Comparison of ENCODE assay signal across 7 mouse cellular contexts in genomic region chr11:63136205-63136604, GRCm38 (mm10). TPM values are rescaled to one million over a fixed set of nuclear protein-coding genes. Genes with fewer than 3 reads are reported as not detected.
DNase-seq lines count a peak whose midpoint lies in the region; ATAC-seq and TF ChIP-seq lines count a peak whose summit lies in the region.

No protein-coding gene starts in this region.

- no peak for TF ChIP-seq POLR2A in small intestine, adult 2 months (IDR thresholded peaks at IDR 0.05; ENCODE audit: low read depth, low read length)

- H3K4me3 ChIP-seq in kidney, postnatal 0 days (replicated peaks; ENCODE audit: low read depth, low read length), result no peak overlapping the region
- no peak overlapping the region for H3K4me3 ChIP-seq in small intestine, adult 2 months (ENCODE audit: low read depth, low read length)

- no peak for ATAC-seq in kidney, postnatal 0 days (replicated peaks; ENCODE audit: low FRiP score, low read depth)

- TF ChIP-seq CTCF in kidney, postnatal 0 days (IDR thresholded peaks at IDR 0.05; ENCODE audit: low read depth), result no peak
- TF ChIP-seq CTCF in small intestine, adult 2 months (IDR thresholded peaks at IDR 0.05; ENCODE audit: extremely low read depth, insufficient read length, insufficient replicate concordance, low read depth, low read length), result no peak

- peak overlapping the region; percentile 63; the same call in 1 of the 2 replicates for H3K27ac ChIP-seq in kidney, postnatal 0 days
- peak overlapping the region; percentile 25; the same call in 1 of the 2 replicates for H3K27ac ChIP-seq in small intestine, adult 2 months (ENCODE audit: insufficient read depth, low read depth, low read length)

- no peaks in the 10 kb centered on the region for H3K9me3 ChIP-seq in kidney, postnatal 0 days (replicated peaks; ENCODE audit: low read length)

- peak; percentile 63 for DNase-seq in urinary bladder, postnatal 14 days (ENCODE audit: low spot score)
- DNase-seq in urinary bladder, postnatal 25 days (ENCODE audit: low spot score), result no peak
- peak; percentile 83 for DNase-seq in gonadal fat pad, adult 2 months (ENCODE audit: low read depth)
- DNase-seq in kidney, postnatal 0 days (ENCODE audit: low spot score), result peak; percentile 52
- DNase-seq in spleen, postnatal 36 days (ENCODE audit: low spot score in 2 of 2), result no peak
- no peak for DNase-seq in spleen, postnatal 14 days (ENCODE audit: low spot score in 2 of 2)

- peaks cover 11% of the 10 kb centered on the region; the same call in 1 of the 2 replicates for H3K36me3 ChIP-seq in kidney, postnatal 0 days (ENCODE audit: insufficient read depth, low read length)
- peaks cover 27% of the 10 kb centered on the region for H3K36me3 ChIP-seq in small intestine, adult 2 months (ENCODE audit: control insufficient read depth, insufficient read depth, low read length)

- peaks cover 4% of the 10 kb centered on the region; the same call in 1 of the 2 replicates for H3K27me3 ChIP-seq in kidney, postnatal 0 days (ENCODE audit: insufficient read depth, low read length)
- peaks cover 13% of the 10 kb centered on the region for H3K27me3 ChIP-seq in small intestine, adult 2 months (ENCODE audit: control insufficient read depth, insufficient read depth, low read length)

- H3K4me2 ChIP-seq in kidney, postnatal 0 days (ENCODE audit: low read length), result peak overlapping the region; percentile 6; the same call in 1 of the 2 replicates

- WGBS in kidney, postnatal 0 days, result 59% methylated on average over 6 of the region's 6 CpGs
- 63% methylated on average over 6 of the region's 6 CpGs for WGBS in small intestine, adult 2 months

- H3K9ac ChIP-seq in kidney, postnatal 0 days (ENCODE audit: low read depth, low read length), result no peak overlapping the region

- 0 out of 2 replicates have a peak, but pooled peaks cover 12% of the 10 kb centered on the region for H3K4me1 ChIP-seq in kidney, postnatal 0 days (replicated peaks; ENCODE audit: insufficient read depth, low read length)
- H3K4me1 ChIP-seq in small intestine, adult 2 months (ENCODE audit: control insufficient read depth, insufficient read depth, insufficient read length, low read length), result peaks cover 2% of the 10 kb centered on the region; the same call in 1 of the 2 replicates

RNA-seq across cellular contexts. Expression of gene Pmp22, which starts 7.4 kb away (rescaled TPM):
- polyA plus RNA-seq in gonadal fat pad, adult 2 months (2012; rRNA removed), result 108 and 117 TPM in 2 replicates
- polyA plus RNA-seq in kidney, postnatal 0 days (2015; fragmentation: Nextera tagmentation; extraction: Ambion mirVana), result 85.6 and 91.1 TPM in 2 replicates
- polyA plus RNA-seq in small intestine, adult 2 months (2012; rRNA removed), result 24.9 and 1,148 TPM in 2 replicates

Comparison
In these comparisons a context has a peak if more than half of its experiments do, and no peak if none do; other contexts are left out.
1. DNase-seq: peak in urinary bladder, postnatal 14 days (single experiment), gonadal fat pad, adult 2 months (single experiment) and kidney, postnatal 0 days (single experiment); none in urinary bladder, postnatal 25 days (single experiment), spleen, postnatal 36 days (0 of 2) and spleen, postnatal 14 days (0 of 2).